Comparison of ENCODE assay signal across 13 mouse cellular contexts in genomic region chr2:102898585-102898984, GRCm38 (mm10). TPM values are rescaled to one million over a fixed set of nuclear protein-coding genes. Genes with fewer than 3 reads are reported as not detected.
DNase-seq lines count a peak whose midpoint lies in the region; ATAC-seq and TF ChIP-seq lines count a peak whose summit lies in the region.
"Had no signal": no experiment of that assay in that cellular context is flagged by ENCODE, and none has a peak within 500 bp of the region (broad histone marks: within the 10 kb centered on the region; RNA-seq: fewer than 3 reads in every experiment).

No protein-coding gene starts in this region.

- H3K27ac ChIP-seq in heart, embryonic 14.5 days (replicated peaks in 1 of 2; ENCODE audit: control insufficient read depth in 1 of 2, insufficient read depth in 1 of 2, low read depth in 2 of 2, low read length in 2 of 2), result no peak overlapping the region
- peak overlapping the region; percentile 67 for H3K27ac ChIP-seq in bone marrow, adult 2 months (ENCODE audit: control insufficient read depth, insufficient read depth, low read depth, low read length, poor library complexity)
- no peak overlapping the region for H3K27ac ChIP-seq in liver, embryonic 15.5 days (replicated peaks)
- H3K27ac ChIP-seq: kidney, embryonic 15.5 days; midbrain, embryonic 13.5 days; neural tube, embryonic 13.5 days had no signal

- no peak for ATAC-seq in heart, embryonic 14.5 days (ENCODE audit: insufficient number of reproducible peaks, insufficient read depth, low FRiP score, low read depth)
- no peak for ATAC-seq in liver, embryonic 15.5 days (ENCODE audit: insufficient read depth)
- ATAC-seq: midbrain, embryonic 13.5 days had no signal

- H3K27me3 ChIP-seq in heart, embryonic 14.5 days (ENCODE audit: control insufficient read depth, insufficient read depth, low read length), result no peaks in the 10 kb centered on the region
- no peaks in the 10 kb centered on the region for H3K27me3 ChIP-seq in liver, embryonic 15.5 days

- DNase-seq in heart, adult 18-20 months, result no peak
- peak; percentile 42 for DNase-seq in 3T3-L1 (ENCODE audit: low read depth, low spot score)
- DNase-seq in kidney, postnatal 14 days, result no peak
- no peak for DNase-seq in right cerebral cortex, postnatal 36 days (ENCODE audit: low spot score in 2 of 2)
- DNase-seq in urinary bladder, adult 2 months (ENCODE audit: low spot score), result no peak
- DNase-seq: cerebellum, postnatal 25 days; layer of hippocampus, adult 9-11 months had no signal

- H3K9ac ChIP-seq in heart, embryonic 14.5 days (ENCODE audit: low read length), result no peak overlapping the region
- no peak overlapping the region for H3K9ac ChIP-seq in liver, embryonic 15.5 days
- H3K9ac ChIP-seq: kidney, embryonic 15.5 days; midbrain, embryonic 13.5 days; neural tube, embryonic 13.5 days had no signal

- H3K4me2 ChIP-seq in heart, embryonic 14.5 days (ENCODE audit: low read length), result peak overlapping the region; percentile 83
- peak overlapping the region; percentile 85 for H3K4me2 ChIP-seq in liver, embryonic 15.5 days
- H3K4me2 ChIP-seq: kidney, embryonic 15.5 days; midbrain, embryonic 13.5 days; neural tube, embryonic 13.5 days had no signal

- TF ChIP-seq CTCF in bone marrow, adult 2 months (IDR thresholded peaks at IDR 0.05; ENCODE audit: control insufficient read depth, insufficient read depth, low read length), result no peak

- no peaks in the 10 kb centered on the region for H3K9me3 ChIP-seq in heart, embryonic 14.5 days (ENCODE audit: control insufficient read depth, low read length)
- no peaks in the 10 kb centered on the region for H3K9me3 ChIP-seq in liver, embryonic 15.5 days (replicated peaks)
- H3K9me3 ChIP-seq: kidney, embryonic 15.5 days; midbrain, embryonic 13.5 days; neural tube, embryonic 13.5 days had no signal

- H3K4me3 ChIP-seq in heart, embryonic 14.5 days (ENCODE audit: control insufficient read depth in 1 of 2, insufficient read depth in 1 of 2, low read depth in 1 of 2, low read length in 2 of 2), result no peak overlapping the region
- H3K4me3 ChIP-seq in bone marrow, adult 2 months (replicated peaks; ENCODE audit: control insufficient read depth, low read depth, low read length), result peak overlapping the region; percentile 78
- H3K4me3 ChIP-seq in liver, embryonic 15.5 days (replicated peaks), result peak overlapping the region; percentile 65
- H3K4me3 ChIP-seq: kidney, embryonic 15.5 days; midbrain, embryonic 13.5 days; neural tube, embryonic 13.5 days had no signal

- 73% methylated on average over 3 of the region's 3 CpGs for WGBS in heart, embryonic 14.5 days
- WGBS in bone marrow, adult 2 months, result 23% methylated on average over 3 of the region's 3 CpGs
- 39% methylated on average over 3 of the region's 3 CpGs for WGBS in liver, embryonic 15.5 days (ENCODE audit: insufficient replicate concordance)

- peaks cover 19 to 38% of the 10 kb centered on the region in 2 experiments for H3K4me1 ChIP-seq in heart, embryonic 14.5 days (ENCODE audit: control insufficient read depth in 2 of 2, insufficient read depth in 2 of 2, low read length in 2 of 2)
- H3K4me1 ChIP-seq in bone marrow, adult 2 months (ENCODE audit: control insufficient read depth, insufficient read depth, low read length), result peaks cover 5% of the 10 kb centered on the region
- peaks cover 64% of the 10 kb centered on the region for H3K4me1 ChIP-seq in liver, embryonic 15.5 days (replicated peaks)

- H3K36me3 ChIP-seq in heart, embryonic 14.5 days (ENCODE audit: control insufficient read depth, insufficient read depth, low read length), result no peaks in the 10 kb centered on the region
- H3K36me3 ChIP-seq in liver, embryonic 15.5 days (replicated peaks), result no peaks in the 10 kb centered on the region
- H3K36me3 ChIP-seq: kidney, embryonic 15.5 days; midbrain, embryonic 13.5 days; neural tube, embryonic 13.5 days had no signal

- TF ChIP-seq POLR2A in bone marrow, adult 2 months (IDR thresholded peaks at IDR 0.05; ENCODE audit: borderline replicate concordance, control insufficient read depth, low read depth, low read length), result no peak

RNA-seq across cellular contexts. Expression of gene Cd44, which starts 2.9 kb away (rescaled TPM):
- polyA plus RNA-seq in heart, embryonic 14.5 days (2014; fragmentation: Nextera tagmentation; extraction: Ambion mirVana), result 22.9 and 24.3 TPM in 2 replicates
- total RNA-seq in heart, adult 18-20 months (2021), result 1 to 10 TPM; 8.9 to 9.8 TPM
- 16.4 and 39.6 TPM in 2 replicates for polyA plus RNA-seq in bone marrow, adult 2 months (2011; ENCODE audit: insufficient read depth, insufficient read length, low replicate concordance, missing spikeins)
- 15.5 and 15.8 TPM in 2 replicates for polyA plus RNA-seq in liver, embryonic 15.5 days (2015; fragmentation: Nextera tagmentation; extraction: Ambion mirVana)
- polyA plus RNA-seq in urinary bladder, adult 2 months (2012; rRNA removed), result 26.9 and 32.5 TPM in 2 replicates

Comparison
In these comparisons a context has a peak if more than half of its experiments do, and no peak if none do; other contexts are left out.
1. H3K4me3 ChIP-seq: peak in bone marrow, adult 2 months (single experiment) and liver, embryonic 15.5 days (single experiment); none in heart, embryonic 14.5 days (0 of 2).